Mouse (Mus musculus) thymus, postnatal 0 days (tissue): ENCODE results near the gene Dnmbp. TPM values are rescaled to one million over a fixed set of nuclear protein-coding genes. Genes with fewer than 3 reads are reported as not detected.

ENCODE experiments used
- DNase-seq: peaks from one replicate; pipeline ENCODE4 v3.0.0-alpha.2; 2015; ENCODE audit warnings: low spot score
- polyA plus RNA-seq: library from polyadenylated mRNA; unstranded; fragments of >200 nt; fragmentation: Nextera tagmentation; extraction: Ambion mirVana; gene quantifications from 2 replicates; pipeline ENCODE4 v1.2.1, GENCODE M21; 2015

Gene Dnmbp
- polyA plus RNA-seq, 1 experiment from 2014 or later = 7.0 TPM

GRCm38 (mm10) chr19:43879401-43880212 is 60.4 kb downstream of the Dnmbp start:
- no peak for DNase-seq

- DNase-seq = no peak
Measured at GRCm38 (mm10) chr19:43878111-43879092, 61.6 kb downstream of the Dnmbp start.

GRCm38 (mm10) chr19:43877364-43877763 is 62.6 kb downstream of the Dnmbp start:
- no peak for DNase-seq

GRCm38 (mm10) chr19:43875996-43876395 is 64.0 kb downstream of the Dnmbp start:
- no peak for DNase-seq

DNA sequence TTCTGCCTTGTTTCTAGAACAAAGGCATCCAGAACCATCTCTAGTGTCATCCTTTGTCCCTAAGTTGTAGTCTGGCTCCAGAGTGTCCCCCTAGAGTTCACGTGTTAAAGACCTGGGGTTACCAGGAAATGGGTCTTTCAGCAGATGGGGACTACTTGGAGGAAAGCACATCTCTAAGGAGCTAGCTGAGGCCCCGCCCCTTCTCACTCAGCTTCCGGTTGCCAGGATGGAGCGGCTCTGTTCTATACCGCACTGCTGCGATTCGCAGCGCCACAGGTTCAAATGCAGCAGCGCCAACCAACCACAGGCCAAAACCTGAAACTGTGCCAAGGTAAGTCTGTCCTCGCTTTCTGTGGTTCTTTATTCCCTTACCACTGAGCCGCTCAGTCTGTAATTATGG is 65.6 kb downstream of the Dnmbp start:
- no peak for DNase-seq

- no peak for DNase-seq
Measured at GRCm38 (mm10) chr19:43870418-43870817, 69.6 kb downstream of the Dnmbp start.

DNA sequence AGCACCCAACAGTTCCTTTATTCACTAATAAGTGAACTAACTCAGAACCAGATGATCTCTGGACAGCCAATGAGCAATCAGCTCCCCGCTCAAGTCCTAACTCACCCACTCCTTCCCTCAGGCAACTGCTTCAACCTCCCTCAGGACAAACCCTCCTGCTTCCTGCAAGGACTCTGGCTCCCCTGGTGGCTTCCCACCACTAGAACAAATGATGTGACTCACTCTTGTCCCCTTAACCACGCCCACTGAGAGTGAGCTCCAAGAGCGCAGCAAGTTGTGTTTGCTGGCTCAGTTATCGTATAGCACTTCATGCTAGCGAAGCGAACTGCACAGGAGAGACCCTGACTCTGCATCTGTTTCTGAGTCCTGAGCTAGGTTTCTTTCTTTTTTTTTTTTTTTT is 82.6 kb downstream of the Dnmbp start:
- DNase-seq = no peak

GRCm38 (mm10) chr19:43852837-43853545 is 87.0 kb downstream of the Dnmbp start:
- no peak for DNase-seq

DNA sequence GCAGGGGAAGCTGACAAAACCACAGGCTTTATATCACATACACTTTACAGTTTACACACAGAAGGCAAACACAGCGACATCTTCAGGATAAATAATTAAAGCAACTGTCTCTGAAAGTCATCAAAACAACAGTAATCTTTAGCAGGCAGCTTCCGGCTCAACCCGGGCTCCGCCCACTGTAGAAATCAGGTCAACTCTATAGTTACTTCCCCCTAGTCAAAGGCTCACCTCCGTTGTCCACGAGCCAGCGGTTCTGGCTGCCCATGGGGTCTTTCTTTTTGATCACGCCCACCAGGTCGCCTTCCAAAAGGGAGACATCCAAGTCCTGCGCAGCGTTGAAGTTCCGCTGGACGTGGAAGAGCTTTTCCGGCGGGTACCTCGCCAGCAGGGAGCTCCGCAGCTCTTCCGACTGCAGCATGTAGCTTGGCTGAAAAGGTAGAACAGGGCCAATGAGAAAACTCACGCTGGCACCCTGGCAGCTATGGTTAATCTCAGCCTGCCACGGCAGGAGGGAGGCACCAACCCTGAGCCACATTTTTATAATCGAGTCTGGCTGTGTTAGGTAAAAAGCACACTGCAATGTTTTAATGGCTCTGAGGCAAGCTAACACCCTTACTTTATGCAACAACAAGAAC is 87.9 kb downstream of the Dnmbp start:
- peak; percentile 80 for DNase-seq

GRCm38 (mm10) chr19:43850026-43850425 is 90.0 kb downstream of the Dnmbp start:
- DNase-seq = no peak

DNA sequence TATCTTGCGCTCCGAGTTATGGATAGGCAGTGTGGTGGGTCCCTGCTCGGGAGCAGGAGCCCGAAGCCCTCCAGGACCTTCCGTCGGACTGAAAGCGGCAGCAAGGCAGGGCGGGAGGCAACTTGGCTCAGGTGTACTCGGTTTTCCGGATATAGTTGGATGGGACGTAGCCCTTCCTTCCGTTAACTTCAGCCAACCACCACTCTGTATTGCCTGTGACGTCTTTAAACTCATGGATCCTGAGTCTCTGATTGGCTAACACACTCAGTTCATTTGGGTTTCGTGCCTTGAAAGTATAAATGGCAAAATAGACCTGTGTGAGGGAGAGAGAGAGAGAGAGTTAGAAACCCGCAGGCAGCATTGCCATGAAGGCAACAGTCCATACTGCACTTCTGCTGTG is 92.0 kb downstream of the Dnmbp start:
- DNase-seq = no peak

GRCm38 (mm10) chr19:43847056-43847455 is 92.9 kb downstream of the Dnmbp start:
- no peak for DNase-seq

GRCm38 (mm10) chr19:43845331-43845908 is 94.6 kb downstream of the Dnmbp start:
- DNase-seq = no peak

GRCm38 (mm10) chr19:43843184-43843583 is 96.8 kb downstream of the Dnmbp start:
- no peak for DNase-seq

GRCm38 (mm10) chr19:43832425-43833069 is 107.4 kb downstream of the Dnmbp start:
- DNase-seq = peak; percentile 66

DNA sequence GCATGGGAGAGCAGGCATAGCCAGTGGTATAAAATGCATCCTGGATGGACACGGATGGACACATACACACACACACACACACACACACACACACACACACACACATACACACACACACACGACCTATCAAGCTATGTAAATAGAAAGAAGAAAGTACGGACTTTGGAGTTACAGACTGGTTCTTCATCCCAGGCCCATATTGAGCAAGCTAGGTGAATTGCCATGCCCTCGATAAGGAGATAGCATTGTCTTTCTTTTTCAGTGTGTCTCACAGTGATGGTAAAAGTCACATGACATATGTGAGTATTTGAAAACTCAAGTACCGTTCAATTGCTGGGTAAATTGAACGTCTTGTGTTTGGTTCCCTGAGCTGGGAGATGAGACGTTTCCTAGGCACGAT is 113.1 kb downstream of the Dnmbp start:
- DNase-seq = no peak

GRCm38 (mm10) chr19:43815661-43816414 is 124.2 kb downstream of the Dnmbp start:
- DNase-seq = no peak

DNA sequence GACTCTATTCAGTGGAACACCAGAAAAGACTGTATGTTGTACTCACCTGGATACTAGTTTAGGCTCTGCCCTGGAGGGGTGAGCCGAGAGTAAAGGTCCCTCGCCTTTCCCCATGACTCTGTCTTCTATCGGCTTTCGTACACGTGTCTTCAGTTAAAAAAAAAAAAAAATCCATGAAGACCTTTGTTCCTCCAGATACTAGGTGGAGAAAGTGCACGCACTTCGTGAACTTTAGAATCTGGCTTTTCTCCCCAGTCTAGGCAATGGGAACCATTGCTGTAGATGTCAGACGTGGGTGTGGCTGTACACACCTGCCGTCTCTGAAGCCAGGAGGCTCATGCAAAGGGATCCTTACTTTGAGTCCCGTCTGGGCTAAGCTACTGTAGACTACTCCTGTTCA is 126.7 kb downstream of the Dnmbp start:
- DNase-seq = no peak

- DNase-seq = no peak
Measured at GRCm38 (mm10) chr19:43811419-43811818, 128.6 kb downstream of the Dnmbp start.
